Mouse (Mus musculus) heart, embryonic 10.5 days (tissue): ENCODE measurements around the gene Tle2. TPM values are rescaled to one million over a fixed set of nuclear protein-coding genes. Genes with fewer than 3 reads are reported as not detected.

Experiments used
- DNase-seq: peaks from one replicate; pipeline ENCODE4 v3.0.0-alpha.2; 2017; ENCODE audit warnings: low spot score
- H3K27ac ChIP-seq: fragments of 300-500 bp; sonication (generic); 2 replicates; pipeline ENCODE4 v1.5.1; 2016; ENCODE audit warnings: mild to moderate bottlenecking
- H3K27me3 ChIP-seq: fragments of 300-500 bp; sonication (generic); 2 replicates; pipeline ENCODE4 v1.6.1; 2016; ENCODE audit warnings: mild to moderate bottlenecking; ENCODE audit not compliant: poor library complexity, insufficient read depth, severe bottlenecking
- H3K36me3 ChIP-seq: fragments of 300-500 bp; sonication (generic); 2 replicates; pipeline ENCODE4 v1.6.1; 2016; ENCODE audit warnings: mild to moderate bottlenecking, moderate library complexity
- H3K4me1 ChIP-seq: fragments of 300-500 bp; sonication (generic); 2 replicates; pipeline ENCODE4 v1.6.1; 2016; ENCODE audit warnings: mild to moderate bottlenecking
- H3K4me3 ChIP-seq: fragments of 300-500 bp; sonication (generic); 2 replicates; pipeline ENCODE4 v1.5.1; 2016; ENCODE audit warnings: mild to moderate bottlenecking, moderate library complexity
- H3K9me3 ChIP-seq: fragments of 300-500 bp; sonication (generic); 2 replicates; pipeline ENCODE4 v1.6.1; 2016; ENCODE audit warnings: mild to moderate bottlenecking, moderate library complexity
- WGBS: fragments of 180-500 bp; shearing (Covaris S2); methylation state at CpG from one replicate; pipeline ENCODE4 v1.1.7; 2016; 5-methylcytosine and 5-hydroxymethylcytosine counted together
- polyA plus RNA-seq: library from polyadenylated mRNA; unstranded; fragments of >200 nt; fragmentation: Nextera tagmentation; extraction: Ambion mirVana; gene quantifications from 2 replicates; pipeline ENCODE4 v1.2.1, GENCODE M21; 2016

Gene Tle2
- polyA plus RNA-seq, 1 experiment from 2014 or later, result 18.3 TPM

GRCm38 (mm10) chr10:81559163-81559626 lies 15.2 kb upstream of the Tle2 start, which contains the start of gene Aes:
Gene Aes (plus strand): TSS chr10:81559488.
- peaks cover 32% of the 10 kb centered on the region for H3K36me3 ChIP-seq
- no peaks in the 10 kb centered on the region for H3K27me3 ChIP-seq
- whole genome bisulfite sequencing, result under 1% methylated on average over 49 of the region's 53 CpGs
- H3K9me3 ChIP-seq, result no peaks in the 10 kb centered on the region
- H3K27ac ChIP-seq, result peak within 1 kb of the TSS; percentile 98
- H3K4me3 ChIP-seq, result peak within 1 kb of the TSS; percentile 91
- DNase-seq, result no peak
- H3K4me1 ChIP-seq, result peaks cover 45% of the 10 kb centered on the region

- H3K4me1 ChIP-seq, result peaks cover 52% of the 10 kb centered on the region
- DNase-seq, result no peak
- no peaks in the 10 kb centered on the region for H3K9me3 ChIP-seq
- peak overlapping the region; percentile 91 for H3K4me3 ChIP-seq
- WGBS, result 2% methylated on average over 31 of the region's 36 CpGs
- H3K36me3 ChIP-seq, result peaks cover 39% of the 10 kb centered on the region
- peaks cover 6% of the 10 kb centered on the region; the same call in 1 of the 2 replicates for H3K27me3 ChIP-seq
- peak overlapping the region; percentile 98 for H3K27ac ChIP-seq
These were observed 14.5 kb upstream of the Tle2 start for GRCm38 (mm10) chr10:81559627-81560539.

- H3K4me3 ChIP-seq, result peak overlapping the region; percentile 91
- peaks cover 49% of the 10 kb centered on the region for H3K36me3 ChIP-seq
- H3K9me3 ChIP-seq, result no peaks in the 10 kb centered on the region
- H3K27ac ChIP-seq, result peak overlapping the region; percentile 98
- H3K27me3 ChIP-seq, result peaks cover 13% of the 10 kb centered on the region; the same call in 1 of the 2 replicates
- 13% methylated on average over 16 of the region's 16 CpGs for WGBS
- H3K4me1 ChIP-seq, result peaks cover 62% of the 10 kb centered on the region
- DNase-seq, result no peak
These were observed 13.5 kb upstream of the Tle2 start for GRCm38 (mm10) chr10:81560719-81561459.

- peak overlapping the region; percentile 15; the same call in 1 of the 2 replicates for H3K4me3 ChIP-seq
These were observed 11.9 kb upstream of the Tle2 start for GRCm38 (mm10) chr10:81562411-81562810.

GRCm38 (mm10) chr10:81563481-81563880 lies 10.9 kb upstream of the Tle2 start:
- DNase-seq, result no peak
- Histone ChIP-seq H3K9me3 (no peaks in the 10 kb centered on the region), H3K4me3 (peak overlapping the region; percentile 47; the same call in 1 of the 2 replicates), H3K36me3 (peaks cover 62% of the 10 kb centered on the region), H3K27me3 (peaks cover 30% of the 10 kb centered on the region), H3K4me1 (peaks cover 74% of the 10 kb centered on the region), H3K27ac (peak overlapping the region; percentile 62; the same call in 1 of the 2 replicates)
- 40% methylated on average over 6 of the region's 6 CpGs for WGBS

More at GRCm38 (mm10) chr10:81562411-81562810, 11.9 kb upstream of the Tle2 start:
- Histone ChIP-seq H3K36me3 (peaks cover 62% of the 10 kb centered on the region), H3K4me1 (peaks cover 64% of the 10 kb centered on the region), H3K27ac (0 out of 2 replicates have a peak overlapping the region, but pooled peaks have one; percentile 62), H3K27me3 (peaks cover 26% of the 10 kb centered on the region), H3K9me3 (no peaks in the 10 kb centered on the region)
- WGBS, result 82% methylated on average over 6 of the region's 6 CpGs
- DNase-seq, result no peak

GRCm38 (mm10) chr10:81564216-81564615 lies 10.1 kb upstream of the Tle2 start:
- H3K27ac ChIP-seq, result peak overlapping the region; percentile 86
- peaks cover 30% of the 10 kb centered on the region for H3K27me3 ChIP-seq
- H3K9me3 ChIP-seq, result no peaks in the 10 kb centered on the region
- DNase-seq, result no peak
- H3K4me3 ChIP-seq, result peak overlapping the region; percentile 47
- peaks cover 77% of the 10 kb centered on the region for H3K4me1 ChIP-seq
- H3K36me3 ChIP-seq, result peaks cover 62% of the 10 kb centered on the region
- 2% methylated on average over 10 of the region's 10 CpGs for WGBS

GRCm38 (mm10) chr10:81564734-81565133 lies 9.6 kb upstream of the Tle2 start:
- Histone ChIP-seq H3K4me1 (peaks cover 81% of the 10 kb centered on the region), H3K4me3 (no peak overlapping the region), H3K27ac (peak overlapping the region; percentile 86; the same call in 1 of the 2 replicates), H3K36me3 (peaks cover 62% of the 10 kb centered on the region), H3K9me3 (no peaks in the 10 kb centered on the region), H3K27me3 (peaks cover 30% of the 10 kb centered on the region)
- WGBS, result 17% methylated on average over 10 of the region's 10 CpGs
- no peak for DNase-seq

GRCm38 (mm10) chr10:81565257-81566228 lies 8.8 kb upstream of the Tle2 start:
- 36% methylated on average over 20 of the region's 20 CpGs for WGBS
- Histone ChIP-seq H3K4me3 (no peak overlapping the region), H3K36me3 (peaks cover 62% of the 10 kb centered on the region), H3K4me1 (peaks cover 83% of the 10 kb centered on the region), H3K27ac (peak overlapping the region; percentile 32; the same call in 1 of the 2 replicates), H3K9me3 (no peaks in the 10 kb centered on the region), H3K27me3 (peaks cover 30% of the 10 kb centered on the region)
- DNase-seq, result no peak

GRCm38 (mm10) chr10:81568381-81569191 lies 5.8 kb upstream of the Tle2 start:
- Histone ChIP-seq H3K4me3 (peak overlapping the region; percentile 43), H3K4me1 (peaks cover 76% of the 10 kb centered on the region), H3K27ac (peak overlapping the region; percentile 90), H3K36me3 (peaks cover 34% of the 10 kb centered on the region), H3K27me3 (peaks cover 47% of the 10 kb centered on the region), H3K9me3 (no peaks in the 10 kb centered on the region)
- peak; percentile 90 for DNase-seq
- WGBS, result 12% methylated on average over 16 of the region's 16 CpGs

GRCm38 (mm10) chr10:81569507-81570237 lies 4.7 kb upstream of the Tle2 start:
- H3K4me1 ChIP-seq, result peaks cover 76% of the 10 kb centered on the region
- H3K27ac ChIP-seq, result peak overlapping the region; percentile 90
- H3K4me3 ChIP-seq, result no peak overlapping the region
- H3K9me3 ChIP-seq, result no peaks in the 10 kb centered on the region
- DNase-seq, result no peak
- peaks cover 25% of the 10 kb centered on the region for H3K36me3 ChIP-seq
- WGBS, result 52% methylated on average over 9 of the region's 9 CpGs
- peaks cover 54% of the 10 kb centered on the region for H3K27me3 ChIP-seq
